Mouse (Mus musculus) forebrain, postnatal 0 days (tissue): ENCODE data around the gene Sertad2. TPM values are rescaled to one million over a fixed set of nuclear protein-coding genes. Genes with fewer than 3 reads are reported as not detected.

Source experiments
- ATAC-seq: fragments of 200-750 bp; cut with Nextera tagmentation; 2 replicates; pipeline ENCODE4 v1.8.0; 2017; ENCODE audit warnings: mild to moderate bottlenecking, moderate library complexity
- DNase-seq: peaks from one replicate; pipeline ENCODE4 v3.0.0-alpha.2; 2015
- H3K27ac ChIP-seq: fragments of 300-500 bp; sonication (generic); 2 replicates; pipeline ENCODE4 v1.5.1; 2014; ENCODE audit warnings: low read depth, mild to moderate bottlenecking, antibody characterized with exemption, low read length, moderate library complexity, mixed read lengths
- H3K27me3 ChIP-seq: fragments of 300-500 bp; sonication (generic); 2 replicates; pipeline ENCODE4 v1.6.1; 2014; ENCODE audit warnings: mild to moderate bottlenecking, low read length, mixed read lengths; ENCODE audit not compliant: insufficient read depth
- H3K36me3 ChIP-seq: fragments of 300-500 bp; sonication (generic); 2 replicates; pipeline ENCODE4 v1.6.1; 2014; ENCODE audit warnings: mild to moderate bottlenecking, moderate library complexity; ENCODE audit not compliant: insufficient read depth
- H3K4me1 ChIP-seq: fragments of 300-500 bp; sonication (generic); 2 replicates; pipeline ENCODE4 v1.6.1; 2014; ENCODE audit warnings: antibody characterized with exemption; ENCODE audit not compliant: insufficient read depth
- H3K4me2 ChIP-seq: fragments of 300-500 bp; sonication (generic); 2 replicates; pipeline ENCODE4 v1.6.1; 2014; ENCODE audit warnings: low read depth, mild to moderate bottlenecking, moderate library complexity
- H3K4me3 ChIP-seq: fragments of 300-500 bp; sonication (generic); 2 replicates; pipeline ENCODE4 v1.5.1; 2014; ENCODE audit warnings: low read depth, low read length, mixed read lengths
- H3K9ac ChIP-seq: fragments of 300-500 bp; sonication (generic); 2 replicates; pipeline ENCODE4 v1.6.1; 2014; ENCODE audit warnings: mild to moderate bottlenecking
- H3K9me3 ChIP-seq: fragments of 300-500 bp; sonication (generic); 2 replicates; pipeline ENCODE4 v1.6.1; 2016; ENCODE audit warnings: low read length
- CTCF ChIP-seq: sonication (generic); IDR thresholded peaks from 2 replicates; pipeline ENCODE4 v1.5.1; 2016; ENCODE audit warnings: antibody characterized with exemption, control low read depth, low read depth
- WGBS: fragments of 180-500 bp; shearing (Covaris S2); extraction: QIAGEN DNeasy Blood & Tissue Kit; methylation state at CpG from one replicate; pipeline ENCODE4 v1.1.7; 2014; 5-methylcytosine and 5-hydroxymethylcytosine counted together
- polyA plus RNA-seq: library from polyadenylated mRNA; unstranded; fragments of >200 nt; fragmentation: Nextera tagmentation; extraction: Ambion mirVana; gene quantifications from 2 replicates; pipeline ENCODE4 v1.2.1, GENCODE M21; 2015
- total RNA-seq: library from RNA; depleted of rRNA; stranded (reverse); fragments of >200 nt; gene quantifications from 2 replicates; pipeline ENCODE4 v1.2.3, GENCODE M21; 2014

The Sertad2 gene
- total and polyA plus RNA-seq, 2 experiments from 2014 or later = 14.8 to 38.3 TPM

GRCm38 (mm10) chr11:20576046-20576635 is 33.1 kb downstream of the Sertad2 start:
- no peaks in the 10 kb centered on the region for H3K4me1 ChIP-seq
- no peak overlapping the region for H3K9ac ChIP-seq
- no peak overlapping the region for H3K4me3 ChIP-seq
- DNase-seq = no peak
- H3K36me3 ChIP-seq = no peaks in the 10 kb centered on the region
- no peak overlapping the region for H3K4me2 ChIP-seq
- no peak for ATAC-seq
- no peak overlapping the region for H3K27ac ChIP-seq
- H3K27me3 ChIP-seq = no peaks in the 10 kb centered on the region
- TF ChIP-seq CTCF = no peak
- WGBS = 62% methylated on average over 8 of the region's 8 CpGs
- H3K9me3 ChIP-seq = no peaks in the 10 kb centered on the region

- no peak for ATAC-seq
- Histone ChIP-seq H3K36me3 (no peaks in the 10 kb centered on the region), H3K9me3 (no peaks in the 10 kb centered on the region), H3K27ac (no peak overlapping the region), H3K4me2 (no peak overlapping the region), H3K4me3 (no peak overlapping the region), H3K4me1 (no peaks in the 10 kb centered on the region), H3K27me3 (no peaks in the 10 kb centered on the region), H3K9ac (no peak overlapping the region)
- no peak for TF ChIP-seq CTCF
- no peak for DNase-seq
- 93% methylated on average over 2 of the region's 2 CpGs for WGBS
Measured at GRCm38 (mm10) chr11:20582758-20583157, 39.7 kb downstream of the Sertad2 start.

- ATAC-seq = no peak
- no peaks in the 10 kb centered on the region for H3K27me3 ChIP-seq
- no peaks in the 10 kb centered on the region for H3K4me1 ChIP-seq
- H3K4me2 ChIP-seq = no peak overlapping the region
- no peaks in the 10 kb centered on the region for H3K36me3 ChIP-seq
- no peak overlapping the region for H3K9ac ChIP-seq
- 64% methylated on average over 1 of the region's 1 CpGs for WGBS
- no peak for DNase-seq
- H3K9me3 ChIP-seq = no peaks in the 10 kb centered on the region
- no peak overlapping the region for H3K27ac ChIP-seq
- no peak overlapping the region for H3K4me3 ChIP-seq
- no peak for TF ChIP-seq CTCF
Measured at GRCm38 (mm10) chr11:20585297-20585696, 42.2 kb downstream of the Sertad2 start.

GRCm38 (mm10) chr11:20586180-20586579 is 43.1 kb downstream of the Sertad2 start:
- H3K4me1 ChIP-seq = no peaks in the 10 kb centered on the region
- no peaks in the 10 kb centered on the region for H3K27me3 ChIP-seq
- H3K36me3 ChIP-seq = no peaks in the 10 kb centered on the region
- H3K27ac ChIP-seq = no peak overlapping the region
- DNase-seq (no peak), ATAC-seq (no peak)
- H3K4me3 ChIP-seq = no peak overlapping the region
- H3K4me2 ChIP-seq = no peak overlapping the region
- TF ChIP-seq CTCF = no peak
- no peaks in the 10 kb centered on the region for H3K9me3 ChIP-seq
- no peak overlapping the region for H3K9ac ChIP-seq

GRCm38 (mm10) chr11:20589393-20589792 is 46.3 kb downstream of the Sertad2 start:
- H3K27ac ChIP-seq = no peak overlapping the region
- no peaks in the 10 kb centered on the region for H3K9me3 ChIP-seq
- H3K4me2 ChIP-seq = no peak overlapping the region
- H3K4me1 ChIP-seq = no peaks in the 10 kb centered on the region
- TF ChIP-seq CTCF = no peak
- H3K9ac ChIP-seq = no peak overlapping the region
- no peak for ATAC-seq
- no peak overlapping the region for H3K4me3 ChIP-seq
- H3K27me3 ChIP-seq = no peaks in the 10 kb centered on the region
- no peak for DNase-seq
- no peaks in the 10 kb centered on the region for H3K36me3 ChIP-seq
- 54% methylated on average over 2 of the region's 2 CpGs for WGBS

- Histone ChIP-seq H3K9ac (no peak overlapping the region), H3K27me3 (no peaks in the 10 kb centered on the region), H3K4me1 (no peaks in the 10 kb centered on the region), H3K27ac (no peak overlapping the region), H3K4me3 (no peak overlapping the region), H3K9me3 (no peaks in the 10 kb centered on the region), H3K36me3 (no peaks in the 10 kb centered on the region), H3K4me2 (no peak overlapping the region)
- no peak for DNase-seq
- no peak for ATAC-seq
- 74% methylated on average over 3 of the region's 3 CpGs for WGBS
- no peak for TF ChIP-seq CTCF
Measured at GRCm38 (mm10) chr11:20592010-20592409, 49.0 kb downstream of the Sertad2 start.

- Histone ChIP-seq H3K4me3 (no peak overlapping the region), H3K36me3 (no peaks in the 10 kb centered on the region)
- WGBS = 72% methylated on average over 22 of the region's 22 CpGs
Measured at GRCm38 (mm10) chr11:20594229-20595201, 51.5 kb downstream of the Sertad2 start.

More at GRCm38 (mm10) chr11:20594229-20595201, 51.5 kb downstream of the Sertad2 start:
- H3K27me3 ChIP-seq = no peaks in the 10 kb centered on the region
- no peak overlapping the region for H3K4me2 ChIP-seq
- H3K9ac ChIP-seq = no peak overlapping the region
- no peaks in the 10 kb centered on the region for H3K4me1 ChIP-seq
- DNase-seq (no peak), ATAC-seq (no peak)
- no peaks in the 10 kb centered on the region for H3K9me3 ChIP-seq
- TF ChIP-seq CTCF = no peak
- no peak overlapping the region for H3K27ac ChIP-seq
